Mouse (Mus musculus): ENCODE data around the gene Alg13. TPM values are rescaled to one million over a fixed set of nuclear protein-coding genes. Genes with fewer than 3 reads are reported as not detected.

Alg13 gene
- total and polyA plus RNA-seq, 3 experiments: 36.5 to 51.4 TPM; not detected in 1

- peaks cover 13% of the 10 kb centered on the region for H3K79me2 ChIP-seq (ENCODE audit: control insufficient read depth, insufficient read depth, low read length, poor library complexity)
- H3K27me3 ChIP-seq (ENCODE audit: control insufficient read depth in 1 of 2, insufficient read depth in 2 of 2, low read length in 2 of 2): no peaks in the 10 kb centered on the region
- peak overlapping the region; percentile 85 for H3K9ac ChIP-seq (ENCODE audit: control insufficient read depth, low read depth, low read length, poor library complexity, severe bottlenecking)
- H3K36me3 ChIP-seq (ENCODE audit: control insufficient read depth in 1 of 2, insufficient read depth in 2 of 2, low read length in 2 of 2): peaks cover 5 to 12% of the 10 kb centered on the region in 2 experiments
- H3K4me1 ChIP-seq (ENCODE audit: control insufficient read depth in 1 of 2, insufficient read depth in 2 of 2, low read length in 2 of 2): peaks cover 3 to 13% of the 10 kb centered on the region in 2 experiments; a peak in 3 of 4 replicates
- TF ChIP-seq POLR2AphosphoS2 (IDR thresholded peaks at IDR 0.05; ENCODE audit: low read length): no peak
- no peak for TF ChIP-seq ETS1 (IDR thresholded peaks at IDR 0.05; ENCODE audit: low read depth, low read length)
- TF ChIP-seq NELFE (IDR thresholded peaks at IDR 0.05; ENCODE audit: low read depth, low read length): no peak
- no peak for TF ChIP-seq POLR2A (IDR thresholded peaks at IDR 0.05; ENCODE audit: control insufficient read depth in 1 of 2, insufficient read depth in 1 of 2, low read depth in 1 of 2, low read length in 2 of 2, poor library complexity in 1 of 2)
- TF ChIP-seq CHD2 (IDR thresholded peaks at IDR 0.05; ENCODE audit: low read length): no peak
- 0 out of 2 replicates have a peak, but pooled peaks have one; percentile 21 for TF ChIP-seq MXI1 (IDR thresholded peaks at IDR 0.05; ENCODE audit: low read depth, low read length)
- no peak for TF ChIP-seq E2F4 (IDR thresholded peaks at IDR 0.05; ENCODE audit: borderline replicate concordance, low read depth, low read length)
- TF ChIP-seq MYB (IDR thresholded peaks at IDR 0.05; ENCODE audit: low read depth, low read length): no peak
- 0 out of 2 replicates have a peak, but pooled peaks have one; percentile 12 for TF ChIP-seq SIN3A (IDR thresholded peaks at IDR 0.05; ENCODE audit: low read length)
- TF ChIP-seq ELF1 (IDR thresholded peaks at IDR 0.05; ENCODE audit: low read depth, low read length): no peak
- no peak for TF ChIP-seq ZKSCAN1 (IDR thresholded peaks at IDR 0.05; ENCODE audit: low read depth, low read length)
- 0 out of 2 replicates have a peak, but pooled peaks have one; percentile 57 for TF ChIP-seq UBTF (IDR thresholded peaks at IDR 0.05; ENCODE audit: borderline replicate concordance, insufficient read depth, low read depth, low read length)
- TF ChIP-seq KAT2A (conservative IDR thresholded peaks at IDR 0.05; ENCODE audit: low read depth, low read length): no peak
- no peak for TF ChIP-seq GATA1 (IDR thresholded peaks at IDR 0.05; ENCODE audit: low read depth, low read length)
- TF ChIP-seq MAFK (IDR thresholded peaks at IDR 0.05; ENCODE audit: borderline replicate concordance, low read depth, low read length): no peak
- H3K4me3 ChIP-seq (ENCODE audit: control insufficient read depth in 1 of 2, insufficient read depth in 1 of 2, low read depth in 2 of 2, low read length in 2 of 2): peak overlapping the region; percentile 63 to 78
- DNase-seq (ENCODE audit: low read depth, low spot score): peak; percentile 70
- H3K9me3 ChIP-seq (replicated peaks; ENCODE audit: insufficient read depth, low read length): no peaks in the 10 kb centered on the region
- H3K27ac ChIP-seq (ENCODE audit: control insufficient read depth, low read depth, low read length): peak overlapping the region; percentile 37
These were observed 768 bp downstream of the Alg13 start for GRCm38 (mm10) chrX:144318164-144318979.

DNA sequence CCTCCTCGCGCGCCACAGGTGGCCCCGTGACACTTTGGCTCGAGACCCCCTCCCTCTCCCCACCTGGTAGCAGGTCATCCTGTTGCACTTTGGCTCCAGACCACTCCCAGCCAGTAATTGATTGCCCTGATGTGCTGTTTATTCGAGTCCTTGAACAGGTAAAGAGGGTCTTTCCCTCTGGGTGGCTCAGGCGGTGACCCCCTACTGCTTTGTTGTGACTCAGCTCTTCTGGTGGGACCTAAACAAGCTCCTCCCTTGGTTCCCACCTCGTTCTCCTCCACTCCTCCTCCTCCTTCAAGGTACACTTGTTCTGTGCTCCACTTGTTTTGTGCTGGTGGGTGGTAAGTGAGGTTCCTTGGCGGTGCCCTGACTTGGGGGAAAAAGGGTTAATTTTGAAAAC, 1.8 kb downstream of the Alg13 start:
- Histone ChIP-seq H3K36me3 (ENCODE audit: control insufficient read depth in 1 of 2, insufficient read depth in 2 of 2, low read length in 2 of 2) (peaks cover 5 to 12% of the 10 kb centered on the region in 2 experiments), H3K4me3 (ENCODE audit: control insufficient read depth in 1 of 2, insufficient read depth in 1 of 2, low read depth in 2 of 2, low read length in 2 of 2) (no peak overlapping the region), H3K9ac (ENCODE audit: control insufficient read depth, low read depth, low read length, poor library complexity, severe bottlenecking) (no peak overlapping the region), H3K4me1 (ENCODE audit: control insufficient read depth in 1 of 2, insufficient read depth in 2 of 2, low read length in 2 of 2) (peaks cover 3 to 13% of the 10 kb centered on the region in 2 experiments; a peak in 3 of 4 replicates), H3K27ac (ENCODE audit: control insufficient read depth, low read depth, low read length) (no peak overlapping the region), H3K79me2 (ENCODE audit: control insufficient read depth, insufficient read depth, low read length, poor library complexity) (peaks cover 13% of the 10 kb centered on the region), H3K9me3 (replicated peaks; ENCODE audit: insufficient read depth, low read length) (no peaks in the 10 kb centered on the region), H3K27me3 (ENCODE audit: control insufficient read depth in 1 of 2, insufficient read depth in 2 of 2, low read length in 2 of 2) (no peaks in the 10 kb centered on the region)
- DNase-seq (ENCODE audit: low read depth, low spot score): no peak
- TF ChIP-seq JUND (IDR thresholded peaks at IDR 0.05; ENCODE audit: low read depth, low read length) (no peak), TBP (IDR thresholded peaks at IDR 0.05; ENCODE audit: low read depth, low read length) (no peak), MYC (IDR thresholded peaks at IDR 0.05; ENCODE audit: low read depth, low read length) (no peak), KAT2A (conservative IDR thresholded peaks at IDR 0.05; ENCODE audit: low read depth, low read length) (no peak), SIN3A (IDR thresholded peaks at IDR 0.05; ENCODE audit: low read length) (no peak), USF1 (IDR thresholded peaks at IDR 0.05; ENCODE audit: low read depth, low read length) (no peak), NRF1 (IDR thresholded peaks at IDR 0.05; ENCODE audit: insufficient read depth, low read depth, low read length, poor library complexity, severe bottlenecking) (no peak), RAD21 (IDR thresholded peaks at IDR 0.05; ENCODE audit: low read depth, low read length) (no peak), ELF1 (IDR thresholded peaks at IDR 0.05; ENCODE audit: low read depth, low read length) (no peak), MYB (IDR thresholded peaks at IDR 0.05; ENCODE audit: low read depth, low read length) (no peak), NELFE (IDR thresholded peaks at IDR 0.05; ENCODE audit: low read depth, low read length) (no peak), SMC3 (IDR thresholded peaks at IDR 0.05; ENCODE audit: low read depth, low read length) (no peak), CHD1 (IDR thresholded peaks at IDR 0.05; ENCODE audit: low read depth, low read length) (no peak), ZMIZ1 (IDR thresholded peaks at IDR 0.05; ENCODE audit: low read depth, low read length) (no peak)

All from MEL (cell line).